Mouse (Mus musculus): ENCODE measurements around the gene Acot2. TPM values are rescaled to one million over a fixed set of nuclear protein-coding genes. Genes with fewer than 3 reads are reported as not detected.
A peak's percentile ranks its signal among the peaks of the same experiment; 100 is the strongest.
"Not testable (repeated sequence)": the region's sequence is repeated elsewhere in the genome, so short reads cannot be mapped to it uniquely, and the experiment has no call there.

The Acot2 gene
- polyA plus RNA-seq (2015; fragmentation: Nextera tagmentation; extraction: Ambion mirVana), result 29.0 and 30.0 TPM in 2 replicates

DNA sequence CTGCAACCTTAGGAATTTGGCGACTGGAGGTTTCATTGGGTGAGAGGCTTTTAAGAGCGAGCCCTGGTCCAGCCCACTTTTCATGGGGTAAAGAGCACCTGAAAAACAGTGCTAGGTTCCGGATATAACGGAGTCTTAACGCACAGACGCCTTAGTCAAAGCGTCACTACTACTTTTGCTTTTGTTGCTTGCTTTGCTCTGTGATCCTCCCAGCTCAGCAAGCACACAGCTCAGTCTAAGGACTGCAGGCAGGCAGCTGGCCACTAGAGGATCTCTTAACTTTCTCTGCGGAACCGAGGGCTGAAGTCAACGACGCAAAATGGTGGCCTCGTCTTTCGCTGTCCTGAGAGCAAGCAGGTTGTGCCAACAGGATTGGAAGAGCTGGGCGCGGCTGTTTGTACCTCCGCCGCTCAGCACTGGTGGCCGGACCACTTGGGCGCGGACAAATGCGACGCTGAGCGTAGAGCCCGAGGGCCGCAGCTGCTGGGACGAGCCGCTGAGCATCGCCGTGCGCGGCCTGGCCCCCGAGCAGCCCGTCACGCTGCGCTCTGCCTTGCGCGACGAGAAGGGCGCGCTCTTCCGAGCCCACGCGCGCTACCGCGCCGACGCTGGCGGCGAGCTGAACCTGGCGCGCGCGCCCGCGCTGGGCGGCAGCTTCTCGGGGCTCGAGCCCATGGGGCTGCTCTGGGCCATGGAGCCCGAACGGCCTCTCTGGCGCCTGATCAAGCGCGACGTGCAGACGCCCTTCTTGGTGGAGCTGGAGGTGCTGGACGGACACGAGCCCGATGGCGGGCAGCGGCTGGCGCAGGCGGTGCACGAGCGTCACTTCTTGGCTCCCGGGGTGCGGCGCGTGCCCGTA, at the start of gene Acot2:
TSS of gene Acot2 (plus strand) at position 279 of the 859 bp plus-strand sequence.
- Histone ChIP-seq H3K4me2 (peak within 1 kb of the TSS; percentile 61), H3K9ac (peak within 1 kb of the TSS; percentile 46; the same call in 1 of the 2 replicates), H3K36me3 (no peaks in the 10 kb centered on the region), H3K9me3 (no peaks in the 10 kb centered on the region), H3K4me3 (replicated peaks) (peak within 1 kb of the TSS; percentile 65), H3K27me3 (replicated peaks) (no peaks in the 10 kb centered on the region), H3K4me1 (0 out of 2 replicates have a peak, but pooled peaks cover 3% of the 10 kb centered on the region), H3K27ac (peak within 1 kb of the TSS; percentile 91)
- ATAC-seq (ENCODE audit: insufficient read depth, low FRiP score, low read depth), result peak; percentile 84
- WGBS, result under 1% methylated on average over 80 of the region's 80 CpGs

GRCm38 (mm10) chr12:83938592-83938991, 49.1 kb upstream of the Acot2 start:
- H3K9me3 ChIP-seq; H3K27ac ChIP-seq; H3K36me3 ChIP-seq; H3K4me1 ChIP-seq; H3K4me2 ChIP-seq; H3K27me3 ChIP-seq (replicated peaks); ATAC-seq (ENCODE audit: insufficient read depth, low FRiP score, low read depth); H3K9ac ChIP-seq; H3K4me3 ChIP-seq (replicated peaks): not testable (repeated sequence)
- 26% methylated on average over 1 of the region's 1 CpGs for WGBS

GRCm38 (mm10) chr12:83939332-83939731, 48.3 kb upstream of the Acot2 start:
- Histone ChIP-seq H3K4me3 (replicated peaks) (no peak overlapping the region), H3K4me2 (no peak overlapping the region), H3K9ac (no peak overlapping the region), H3K9me3 (no peaks in the 10 kb centered on the region), H3K36me3 (no peaks in the 10 kb centered on the region), H3K27ac (no peak overlapping the region), H3K4me1 (no peaks in the 10 kb centered on the region), H3K27me3 (replicated peaks) (no peaks in the 10 kb centered on the region)
- WGBS, result 82% methylated on average over 2 of the region's 2 CpGs
- ATAC-seq (ENCODE audit: insufficient read depth, low FRiP score, low read depth), result no peak

- H3K9me3 ChIP-seq, result no peaks in the 10 kb centered on the region
- 73% methylated on average over 4 of the region's 4 CpGs for WGBS
Measured at GRCm38 (mm10) chr12:83940031-83940430, 47.6 kb upstream of the Acot2 start.

GRCm38 (mm10) chr12:83941938-83942337, 45.7 kb upstream of the Acot2 start:
- 75% methylated on average over 3 of the region's 3 CpGs for WGBS

More at GRCm38 (mm10) chr12:83940031-83940430, 47.6 kb upstream of the Acot2 start:
- no peaks in the 10 kb centered on the region for H3K27me3 ChIP-seq (replicated peaks)
- H3K4me3 ChIP-seq (replicated peaks), result no peak overlapping the region
- no peak for ATAC-seq (ENCODE audit: insufficient read depth, low FRiP score, low read depth)
- H3K4me1 ChIP-seq, result no peaks in the 10 kb centered on the region
- H3K9ac ChIP-seq, result no peak overlapping the region
- no peak overlapping the region for H3K4me2 ChIP-seq
- H3K36me3 ChIP-seq, result no peaks in the 10 kb centered on the region
- no peak overlapping the region for H3K27ac ChIP-seq

GRCm38 (mm10) chr12:83947260-83947811, 40.3 kb upstream of the Acot2 start:
- Histone ChIP-seq H3K27me3 (replicated peaks) (no peaks in the 10 kb centered on the region), H3K4me1 (peaks cover 13% of the 10 kb centered on the region), H3K27ac (no peak overlapping the region), H3K9ac (no peak overlapping the region), H3K9me3 (no peaks in the 10 kb centered on the region), H3K36me3 (no peaks in the 10 kb centered on the region), H3K4me3 (replicated peaks) (no peak overlapping the region), H3K4me2 (no peak overlapping the region)
- no peak for ATAC-seq (ENCODE audit: insufficient read depth, low FRiP score, low read depth)
- 79% methylated on average over 8 of the region's 8 CpGs for WGBS

More at GRCm38 (mm10) chr12:83941938-83942337, 45.7 kb upstream of the Acot2 start:
- Histone ChIP-seq H3K4me3 (replicated peaks) (no peak overlapping the region), H3K27me3 (replicated peaks) (no peaks in the 10 kb centered on the region), H3K9ac (no peak overlapping the region), H3K4me1 (no peaks in the 10 kb centered on the region), H3K27ac (no peak overlapping the region), H3K9me3 (no peaks in the 10 kb centered on the region), H3K4me2 (no peak overlapping the region), H3K36me3 (no peaks in the 10 kb centered on the region)
- no peak for ATAC-seq (ENCODE audit: insufficient read depth, low FRiP score, low read depth)

- H3K27ac ChIP-seq, result no peak overlapping the region
- no peak overlapping the region for H3K4me2 ChIP-seq
- ATAC-seq (ENCODE audit: insufficient read depth, low FRiP score, low read depth), result no peak
- H3K27me3 ChIP-seq (replicated peaks), result no peaks in the 10 kb centered on the region
- H3K9me3 ChIP-seq, result no peaks in the 10 kb centered on the region
- WGBS, result 68% methylated on average over 4 of the region's 4 CpGs
- H3K4me1 ChIP-seq, result peaks cover 20% of the 10 kb centered on the region
- no peaks in the 10 kb centered on the region for H3K36me3 ChIP-seq
- no peak overlapping the region for H3K9ac ChIP-seq
- H3K4me3 ChIP-seq (replicated peaks), result no peak overlapping the region
Measured at GRCm38 (mm10) chr12:83949043-83949442, 38.6 kb upstream of the Acot2 start.

GRCm38 (mm10) chr12:83949776-83950492, 37.7 kb upstream of the Acot2 start:
- Histone ChIP-seq H3K4me1 (peaks cover 24% of the 10 kb centered on the region), H3K27me3 (replicated peaks) (no peaks in the 10 kb centered on the region), H3K4me3 (replicated peaks) (peak overlapping the region; percentile 97), H3K36me3 (no peaks in the 10 kb centered on the region), H3K9ac (peak overlapping the region; percentile 82; the same call in 1 of the 2 replicates), H3K9me3 (no peaks in the 10 kb centered on the region), H3K4me2 (peak overlapping the region; percentile 96), H3K27ac (peak overlapping the region; percentile 86)
- no peak for ATAC-seq (ENCODE audit: insufficient read depth, low FRiP score, low read depth)
- 24% methylated on average over 11 of the region's 11 CpGs for WGBS

DNA sequence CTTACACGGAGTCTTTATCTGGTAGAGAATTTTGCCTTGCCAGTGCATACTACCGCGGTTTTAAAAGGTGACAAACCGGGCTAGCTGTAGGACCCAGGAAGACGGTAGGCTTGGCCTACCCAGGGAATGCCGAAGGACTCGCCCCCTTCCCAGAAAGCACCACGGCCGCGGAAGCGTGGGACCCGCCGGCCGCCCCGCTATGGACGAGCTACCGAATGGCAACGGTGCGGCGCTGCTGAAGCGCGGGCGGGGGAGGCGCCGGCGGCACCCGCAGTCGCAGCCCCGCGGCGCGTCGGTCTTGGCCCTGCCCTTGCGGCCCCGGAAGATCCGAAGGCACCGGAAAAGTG, 37.2 kb upstream of the Acot2 start, which contains the start of gene Riox1:
TSS of gene Riox1 (plus strand) at position 116 of the 347 bp plus-strand sequence.
- peak within 1 kb of the TSS; percentile 97 for H3K4me3 ChIP-seq (replicated peaks)
- H3K4me2 ChIP-seq, result peak within 1 kb of the TSS; percentile 96
- H3K27me3 ChIP-seq (replicated peaks), result no peaks in the 10 kb centered on the region
- H3K27ac ChIP-seq, result peak within 1 kb of the TSS; percentile 86
- peaks cover 24% of the 10 kb centered on the region for H3K4me1 ChIP-seq
- peak within 1 kb of the TSS; percentile 82 for H3K9ac ChIP-seq
- ATAC-seq (ENCODE audit: insufficient read depth, low FRiP score, low read depth), result peak; percentile 92
- WGBS, result under 1% methylated on average over 37 of the region's 37 CpGs
- H3K9me3 ChIP-seq, result no peaks in the 10 kb centered on the region
- H3K36me3 ChIP-seq, result no peaks in the 10 kb centered on the region

GRCm38 (mm10) chr12:83950840-83951701, 36.6 kb upstream of the Acot2 start:
- peak; percentile 36 for ATAC-seq (ENCODE audit: insufficient read depth, low FRiP score, low read depth)
- Histone ChIP-seq H3K9me3 (no peaks in the 10 kb centered on the region), H3K36me3 (no peaks in the 10 kb centered on the region), H3K27me3 (replicated peaks) (no peaks in the 10 kb centered on the region), H3K27ac (peak overlapping the region; percentile 86), H3K4me2 (peak overlapping the region; percentile 96), H3K4me1 (peaks cover 24% of the 10 kb centered on the region), H3K4me3 (replicated peaks) (peak overlapping the region; percentile 97), H3K9ac (peak overlapping the region; percentile 82)
- under 1% methylated on average over 104 of the region's 116 CpGs for WGBS

Data from stomach, embryonic 15.5 days (tissue).